Mouse (Mus musculus) limb, embryonic 14.5 days (tissue): ENCODE data around the gene Sertm1. TPM values are rescaled to one million over a fixed set of nuclear protein-coding genes. Genes with fewer than 3 reads are reported as not detected.

ENCODE experiments used
- ATAC-seq: fragments of 200-750 bp; cut with Nextera tagmentation; 2 replicates; pipeline ENCODE4 v1.8.0; 2017; ENCODE audit warnings: low read depth, moderate number of reproducible peaks, moderate TSS enrichment; ENCODE audit not compliant: low FRiP score
- DNase-seq: peaks from one replicate; pipeline ENCODE4 v3.0.0-alpha.2; 2015; ENCODE audit warnings: low spot score
- H3K27ac ChIP-seq: fragments of 300-500 bp; sonication (generic); replicated peaks from 2 replicates; pipeline ENCODE4 v1.5.1; 2014; ENCODE audit warnings: low read depth, mild to moderate bottlenecking, low read length, moderate library complexity, mixed read lengths
- H3K27me3 ChIP-seq: fragments of 300-500 bp; sonication (generic); 2 replicates; pipeline ENCODE4 v1.6.1; 2014; ENCODE audit warnings: low read length, mixed read lengths; ENCODE audit not compliant: control insufficient read depth, insufficient read depth
- H3K36me3 ChIP-seq: fragments of 300-500 bp; sonication (generic); 2 replicates; pipeline ENCODE4 v1.6.1; 2014; ENCODE audit warnings: mild to moderate bottlenecking, low read length, moderate library complexity, mixed read lengths; ENCODE audit not compliant: control insufficient read depth, insufficient read depth
- H3K4me1 ChIP-seq: fragments of 300-500 bp; sonication (generic); 2 replicates; pipeline ENCODE4 v1.6.1; 2014; ENCODE audit warnings: antibody characterized with exemption, low read length, mixed read lengths; ENCODE audit not compliant: control insufficient read depth, insufficient read depth
- H3K4me2 ChIP-seq: fragments of 300-500 bp; sonication (generic); replicated peaks from 2 replicates; pipeline ENCODE4 v1.6.1; 2014; ENCODE audit warnings: low read depth, mild to moderate bottlenecking, low read length, moderate library complexity; ENCODE audit not compliant: severe bottlenecking
- H3K4me3 ChIP-seq: fragments of 300-500 bp; sonication (generic); replicated peaks from 2 replicates; pipeline ENCODE4 v1.5.1; 2014; ENCODE audit warnings: low read length
- H3K9ac ChIP-seq: fragments of 300-500 bp; sonication (generic); 2 replicates; pipeline ENCODE4 v1.6.1; 2014; ENCODE audit warnings: mild to moderate bottlenecking, low read depth, low read length, moderate library complexity; ENCODE audit not compliant: severe bottlenecking
- H3K9me3 ChIP-seq: fragments of 300-500 bp; sonication (generic); 2 replicates; pipeline ENCODE4 v1.6.1; 2016; ENCODE audit warnings: low read length; ENCODE audit not compliant: control insufficient read depth
- POLR2A ChIP-seq: fragments of 200-500 bp; IDR thresholded peaks from 2 replicates; pipeline ENCODE4 v1.8.0; 2012; ENCODE audit warnings: inconsistent platforms, mild to moderate bottlenecking, moderate library complexity, borderline replicate concordance; ENCODE audit not compliant: insufficient read depth, insufficient read length; ENCODE audit errors: extremely low read depth
- WGBS: fragments of 180-500 bp; shearing (Covaris S2); extraction: QIAGEN DNeasy Blood & Tissue Kit; methylation state at CpG from one replicate; pipeline ENCODE4 v1.1.7; 2014; 5-methylcytosine and 5-hydroxymethylcytosine counted together
- polyA plus RNA-seq, 2 experiments: library from polyadenylated mRNA; depleted of rRNA in 1 of 2; stranded (reverse) in 1 of 2; unstranded in 1 of 2; fragments of >200 nt; fragmentation: Nextera tagmentation in 1 of 2; extraction: Ambion mirVana in 1 of 2; gene quantifications; 2 replicates each; pipeline versions ENCODE4 v1.2.1 to v1.2.3; 2012 to 2014

The Sertm1 gene
- polyA plus RNA-seq, 2 experiments, result 0.21 to 0.53 TPM

DNA sequence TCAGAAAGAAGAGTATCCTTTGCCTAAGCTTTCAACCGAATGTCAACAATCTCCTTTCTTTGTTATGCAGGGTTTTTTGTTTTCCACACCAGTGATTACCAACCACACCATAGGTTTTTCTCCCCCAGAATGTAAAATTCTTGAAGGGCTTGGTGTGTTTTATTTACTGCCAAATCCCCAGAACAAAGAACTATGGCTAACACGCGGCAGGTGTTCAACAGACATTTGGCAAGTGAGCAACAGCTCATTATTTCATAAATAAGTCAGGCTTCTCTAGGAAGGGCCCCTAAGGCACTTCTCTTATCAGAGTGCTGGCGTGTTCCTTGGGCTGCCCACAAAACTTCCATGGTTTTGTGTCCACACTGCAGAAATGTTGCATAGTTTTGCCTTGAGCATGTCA is 23.5 kb downstream of the Sertm1 start:
- no peak overlapping the region for H3K4me3 ChIP-seq
- H3K9me3 ChIP-seq, result no peaks in the 10 kb centered on the region
- no peak overlapping the region for H3K4me2 ChIP-seq
- ATAC-seq (no peak), DNase-seq (no peak)
- 37% methylated on average over 4 of the region's 4 CpGs for WGBS
- H3K4me1 ChIP-seq, result no peaks in the 10 kb centered on the region
- TF ChIP-seq POLR2A, result no peak
- H3K27me3 ChIP-seq, result no peaks in the 10 kb centered on the region
- H3K27ac ChIP-seq, result no peak overlapping the region
- no peak overlapping the region for H3K9ac ChIP-seq
- no peaks in the 10 kb centered on the region for H3K36me3 ChIP-seq

DNA sequence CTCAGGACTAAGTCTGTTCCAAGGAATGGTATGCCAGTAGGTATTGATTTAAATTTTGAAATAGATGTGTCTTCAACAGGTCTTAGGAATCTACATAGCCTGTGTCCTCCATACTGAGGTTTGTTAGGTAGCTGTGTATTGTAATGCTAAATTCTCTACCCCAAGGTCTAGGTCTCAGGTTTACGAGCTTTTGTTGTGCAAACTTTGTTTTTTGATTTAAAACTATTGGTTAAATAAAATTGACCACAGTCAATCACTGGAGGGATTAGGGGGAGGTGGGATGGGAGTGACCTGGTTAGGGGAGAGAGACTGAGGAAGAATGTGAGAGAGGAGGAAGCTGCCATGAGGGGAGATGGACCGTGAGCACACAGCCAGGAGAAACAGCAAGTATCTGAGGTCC is 29.2 kb downstream of the Sertm1 start:
- TF ChIP-seq POLR2A, result no peak
- no peaks in the 10 kb centered on the region for H3K36me3 ChIP-seq
- no peak overlapping the region for H3K4me3 ChIP-seq
- H3K9ac ChIP-seq, result no peak overlapping the region
- H3K4me1 ChIP-seq, result no peaks in the 10 kb centered on the region
- H3K27ac ChIP-seq, result no peak overlapping the region
- no peaks in the 10 kb centered on the region for H3K9me3 ChIP-seq
- DNase-seq, result no peak
- no peak for ATAC-seq
- H3K27me3 ChIP-seq, result no peaks in the 10 kb centered on the region
- 82% methylated on average over 2 of the region's 2 CpGs for WGBS
- H3K4me2 ChIP-seq, result no peak overlapping the region

Other genes with a start within 250 kb of the Sertm1 start
- 146 and 155 TPM in 2 replicates for gene Supt20, start 223.1 kb downstream of the Sertm1 start, polyA plus RNA-seq (2012; rRNA removed)
- 110 and 116 TPM in 2 replicates for gene Supt20, start 223.1 kb downstream of the Sertm1 start, polyA plus RNA-seq (2014; fragmentation: Nextera tagmentation; extraction: Ambion mirVana)
- gene Gm21958, start 201.5 kb downstream of the Sertm1 start, polyA plus RNA-seq (2012; rRNA removed), result not detected in 2 replicates
- gene Gm21958, start 201.5 kb downstream of the Sertm1 start, polyA plus RNA-seq (2014; fragmentation: Nextera tagmentation; extraction: Ambion mirVana), result 1.9 TPM in 1 of 2 replicates, not detected in the other
- 111 and 130 TPM in 2 replicates for gene Exosc8, start 180.5 kb downstream of the Sertm1 start, polyA plus RNA-seq (2012; rRNA removed)
- gene Exosc8, start 180.5 kb downstream of the Sertm1 start, polyA plus RNA-seq (2014; fragmentation: Nextera tagmentation; extraction: Ambion mirVana), result 109 and 119 TPM in 2 replicates
- gene Alg5, start 180.3 kb downstream of the Sertm1 start, polyA plus RNA-seq (2012; rRNA removed), result 33.7 and 43.0 TPM in 2 replicates
- 63.8 and 67.5 TPM in 2 replicates for gene Alg5, start 180.3 kb downstream of the Sertm1 start, polyA plus RNA-seq (2014; fragmentation: Nextera tagmentation; extraction: Ambion mirVana)
- gene Smad9, start 160.3 kb downstream of the Sertm1 start, polyA plus RNA-seq (2012; rRNA removed), result 3.6 and 5.0 TPM in 2 replicates
- gene Smad9, start 160.3 kb downstream of the Sertm1 start, polyA plus RNA-seq (2014; fragmentation: Nextera tagmentation; extraction: Ambion mirVana), result 1.2 and 1.7 TPM in 2 replicates
- 32.3 and 43.1 TPM in 2 replicates for gene Rfxap, start 108.1 kb downstream of the Sertm1 start, polyA plus RNA-seq (2012; rRNA removed)
- gene Rfxap, start 108.1 kb downstream of the Sertm1 start, polyA plus RNA-seq (2014; fragmentation: Nextera tagmentation; extraction: Ambion mirVana), result 48.7 and 54.9 TPM in 2 replicates
- gene Ccna1, start 139.6 kb upstream of the Sertm1 start, polyA plus RNA-seq (2012; rRNA removed), result 2.4 and 2.6 TPM in 2 replicates
- 1.7 and 2.5 TPM in 2 replicates for gene Ccna1, start 139.6 kb upstream of the Sertm1 start, polyA plus RNA-seq (2014; fragmentation: Nextera tagmentation; extraction: Ambion mirVana)
- 52.3 and 53.2 TPM in 2 replicates for gene Spg20, start 196.2 kb upstream of the Sertm1 start, polyA plus RNA-seq (2012; rRNA removed)
- 80.0 and 81.1 TPM in 2 replicates for gene Spg20, start 196.2 kb upstream of the Sertm1 start, polyA plus RNA-seq (2014; fragmentation: Nextera tagmentation; extraction: Ambion mirVana)
- gene Ccdc169, start 221.5 kb upstream of the Sertm1 start, polyA plus RNA-seq (2012; rRNA removed), result 0.10 and 0.11 TPM in 2 replicates
- 0.07 and 0.25 TPM in 2 replicates for gene Ccdc169, start 221.5 kb upstream of the Sertm1 start, polyA plus RNA-seq (2014; fragmentation: Nextera tagmentation; extraction: Ambion mirVana)